Mouse (Mus musculus) kidney, adult 11 months (tissue): ENCODE measurements at regions not wholly inside any gene's neighbourhood (a gene's known extent, or its start where the extent isn't known, plus 50 kb on each side); places are given as distances from the start of the nearest gene placed in this dataset.

ENCODE experiments used
- DNase-seq: peaks from one replicate; pipeline ENCODE4 v3.0.0; 2022

DNA sequence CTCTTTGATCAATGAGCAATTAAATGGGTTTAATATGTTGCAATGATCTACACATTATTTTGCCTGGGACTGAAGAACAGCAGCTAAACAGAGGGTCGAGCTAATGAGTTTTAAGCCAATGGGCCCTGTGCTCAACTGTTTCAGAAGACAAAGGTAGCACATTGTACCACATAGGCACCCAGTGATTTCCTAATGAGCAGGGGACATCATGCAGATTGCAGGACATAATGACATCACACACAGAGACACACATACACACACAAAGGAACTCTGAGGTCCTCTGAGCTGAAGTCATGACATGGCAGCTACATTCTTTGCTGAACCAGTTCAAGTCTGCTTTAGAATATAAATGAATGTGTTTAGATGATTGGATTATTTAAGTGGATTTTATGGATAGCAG is 71.9 kb downstream of the Zfp330 start:
- no peak for DNase-seq

DNA sequence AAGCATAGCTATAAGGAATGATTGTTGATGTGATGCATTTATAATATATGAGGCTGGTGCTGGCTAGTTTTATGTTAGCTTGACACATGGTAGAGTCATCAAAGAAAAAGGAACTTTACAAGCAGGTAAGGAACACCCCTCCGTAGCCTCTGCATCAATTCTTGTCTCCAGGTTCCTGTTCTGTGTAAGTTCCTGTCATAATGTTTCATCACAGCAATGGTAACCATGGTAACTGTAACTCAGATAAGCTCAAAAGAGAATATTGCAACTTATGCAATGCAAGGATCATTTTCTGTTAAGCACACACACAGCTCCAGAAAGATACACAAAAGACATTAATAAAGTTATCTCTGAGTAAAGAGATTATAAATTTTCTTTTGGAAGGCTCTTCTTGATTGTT is 73.5 kb downstream of the Zfp330 start:
- DNase-seq: no peak

DNA sequence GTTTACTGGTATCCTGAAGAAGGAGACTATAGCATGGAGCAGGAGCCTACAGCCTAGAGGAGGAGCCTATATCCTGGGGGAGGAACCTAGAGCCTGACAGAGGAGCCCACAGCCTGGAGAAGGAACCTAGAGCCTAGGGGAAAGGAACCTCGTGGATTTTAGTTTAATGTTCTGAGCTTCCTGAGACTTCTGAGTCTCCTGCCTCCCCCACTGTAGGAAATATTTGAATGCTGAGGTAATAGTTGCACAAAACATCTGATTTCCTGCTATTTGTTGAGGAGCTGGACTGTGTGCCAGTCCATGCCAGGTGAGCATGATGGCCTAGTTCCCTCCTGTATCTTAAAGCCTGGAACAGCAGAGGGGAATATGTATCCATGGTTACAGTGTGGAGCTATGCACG is 74.7 kb downstream of the Zfp330 start:
- DNase-seq: no peak

DNA sequence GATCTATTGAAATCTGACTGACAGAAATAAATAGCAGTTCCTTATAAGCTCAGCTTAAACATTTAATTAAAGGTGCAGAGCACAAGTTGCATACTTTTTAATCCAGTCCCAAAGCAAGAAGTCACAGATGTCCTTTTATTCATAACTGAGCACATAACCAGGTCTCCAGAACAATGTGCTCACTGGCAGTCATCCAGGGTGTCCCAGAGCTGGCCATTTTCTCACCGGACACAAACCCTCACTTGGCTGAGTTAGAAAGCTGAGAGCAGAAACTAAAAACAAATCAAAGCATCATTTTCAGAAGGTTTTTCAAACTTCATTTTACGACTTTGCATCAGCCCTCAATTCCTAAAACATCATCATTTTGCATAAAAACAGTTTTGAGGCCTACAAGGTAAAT is 75.9 kb downstream of the Zfp330 start:
- DNase-seq: no peak

DNA sequence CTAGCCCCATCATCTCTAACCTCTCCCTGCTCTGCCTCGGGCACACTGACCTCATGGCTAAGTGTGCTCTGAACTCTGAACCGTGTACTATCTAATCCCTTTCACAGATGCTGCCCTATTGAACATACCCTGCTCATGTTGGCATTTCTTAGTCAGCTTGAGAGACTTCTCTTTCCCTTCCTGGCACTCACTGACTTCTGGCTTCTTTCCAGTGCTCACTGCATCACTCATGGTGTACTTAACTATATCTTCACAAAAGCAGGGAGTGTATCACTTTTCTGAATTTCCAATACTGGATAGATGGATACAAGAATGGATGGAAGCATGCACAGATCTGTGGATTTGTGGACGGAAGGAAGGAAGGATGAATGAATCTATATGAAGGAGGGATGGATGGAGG is 80.9 kb downstream of the Zfp330 start:
- DNase-seq: no peak

DNA sequence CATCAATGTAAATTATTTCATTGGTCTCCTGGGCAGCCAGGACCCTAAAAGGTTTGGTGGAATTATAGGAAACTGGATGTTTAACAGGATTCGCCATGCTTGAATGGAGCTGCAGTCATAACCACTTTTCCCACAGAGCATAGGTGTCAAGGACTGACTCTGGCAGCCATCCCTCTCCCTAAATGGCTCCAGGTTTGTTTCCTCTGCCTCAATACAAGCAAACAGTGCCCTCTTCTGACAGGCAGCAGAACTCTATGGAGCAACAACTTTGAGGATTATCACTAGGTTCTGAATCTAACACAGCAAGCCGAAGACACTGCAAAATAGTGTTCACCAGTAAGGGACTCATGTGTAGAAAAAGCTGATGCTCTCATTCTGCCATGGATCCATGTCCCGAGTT is 84.6 kb downstream of the Zfp330 start:
- peak; percentile 28 for DNase-seq

DNA sequence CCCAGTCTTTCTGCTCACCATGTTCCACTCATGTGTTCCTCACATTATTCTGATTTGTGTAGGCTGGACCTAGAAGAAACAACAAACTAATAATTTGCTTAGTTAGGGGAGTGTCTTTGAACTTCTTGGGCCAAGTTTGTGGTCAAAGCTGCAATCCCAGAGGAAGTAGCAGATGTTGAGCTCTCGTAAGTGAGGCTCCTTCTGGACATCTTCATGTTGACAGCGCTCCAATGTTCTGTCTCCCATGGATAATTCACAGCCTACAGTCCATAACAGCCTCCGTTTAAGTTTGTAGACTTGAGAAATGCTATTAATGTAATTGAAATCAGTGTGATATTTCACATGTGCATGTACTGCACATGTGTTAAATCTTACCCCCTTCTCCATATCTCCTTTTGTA is 88.0 kb downstream of the Zfp330 start:
- no peak for DNase-seq

DNA sequence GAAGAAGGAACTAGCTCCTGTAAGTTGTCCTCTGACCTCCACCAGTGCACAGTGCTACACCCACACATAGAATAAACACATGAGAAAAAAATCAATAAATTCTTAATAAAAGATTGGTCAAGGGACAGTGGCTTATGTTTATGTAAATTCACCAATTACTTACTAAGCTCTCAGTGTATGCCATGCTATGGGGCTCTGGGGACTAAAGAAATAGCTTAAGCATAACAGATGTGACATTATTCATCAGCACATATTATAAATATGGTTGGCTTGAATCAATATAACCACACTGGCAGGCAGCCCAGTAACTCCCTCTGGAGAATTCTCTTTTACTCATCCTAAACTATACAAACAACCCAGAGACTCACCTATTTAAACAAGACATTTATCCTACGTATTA is 95.2 kb downstream of the Zfp330 start:
- no peak for DNase-seq

DNA sequence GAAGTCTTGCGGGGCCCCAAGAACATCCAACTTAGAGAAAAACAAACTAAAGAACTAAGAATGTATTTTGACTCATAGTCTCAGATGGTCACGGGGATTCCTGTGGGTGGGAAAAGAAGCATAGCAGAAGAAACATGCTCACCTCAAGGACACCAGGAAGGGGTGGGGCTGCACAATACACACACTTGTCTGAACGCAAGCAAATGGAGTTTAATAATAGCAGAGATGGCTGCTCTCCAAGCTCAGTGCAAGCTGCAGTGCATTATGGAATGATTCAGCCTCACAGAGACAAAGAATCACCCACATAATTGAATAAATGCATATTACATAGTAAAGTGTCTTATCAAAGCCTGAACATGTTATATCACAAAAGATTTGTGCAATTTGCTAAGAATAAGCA is 96.2 kb downstream of the Zfp330 start:
- DNase-seq: no peak

DNA sequence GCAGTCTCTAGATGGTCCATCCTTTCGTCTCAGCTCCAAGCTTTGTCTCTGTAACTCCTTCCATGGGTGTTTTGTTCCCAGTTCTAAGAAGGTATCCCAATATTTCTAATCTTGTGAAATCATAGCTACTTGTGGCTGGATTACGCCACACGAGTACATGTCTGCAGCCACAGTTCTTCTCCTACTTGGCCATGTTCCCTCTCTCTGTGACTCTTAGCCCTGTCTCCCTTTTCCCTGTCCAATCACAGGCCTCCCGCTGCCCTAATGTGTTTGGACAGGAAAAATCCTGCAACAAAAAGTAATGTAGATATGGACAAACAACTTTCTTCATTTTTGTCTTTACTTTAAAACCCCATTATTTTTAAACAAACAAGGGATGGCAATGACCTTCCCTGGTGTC is 104.7 kb downstream of the Zfp330 start:
- no peak for DNase-seq

DNA sequence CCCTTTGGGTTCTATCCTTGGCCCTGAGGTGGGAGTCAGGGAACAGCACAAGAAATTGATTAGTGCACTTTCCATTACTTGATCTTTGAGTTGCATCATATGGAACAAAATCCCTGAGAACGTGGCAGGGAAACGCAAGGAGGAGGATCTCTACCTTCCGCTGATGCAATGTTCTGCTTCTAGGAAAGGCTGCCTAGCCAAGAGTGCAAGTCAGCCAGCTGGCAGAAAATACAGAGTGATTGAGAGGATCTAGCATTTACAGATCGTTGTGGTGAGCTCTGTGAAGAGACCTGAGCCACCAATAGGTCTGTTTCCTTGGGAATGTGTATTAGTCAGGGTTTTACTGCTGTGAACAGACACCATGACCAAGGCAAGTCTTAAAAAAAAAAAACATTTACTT is 108.8 kb downstream of the Zfp330 start:
- DNase-seq: no peak

DNA sequence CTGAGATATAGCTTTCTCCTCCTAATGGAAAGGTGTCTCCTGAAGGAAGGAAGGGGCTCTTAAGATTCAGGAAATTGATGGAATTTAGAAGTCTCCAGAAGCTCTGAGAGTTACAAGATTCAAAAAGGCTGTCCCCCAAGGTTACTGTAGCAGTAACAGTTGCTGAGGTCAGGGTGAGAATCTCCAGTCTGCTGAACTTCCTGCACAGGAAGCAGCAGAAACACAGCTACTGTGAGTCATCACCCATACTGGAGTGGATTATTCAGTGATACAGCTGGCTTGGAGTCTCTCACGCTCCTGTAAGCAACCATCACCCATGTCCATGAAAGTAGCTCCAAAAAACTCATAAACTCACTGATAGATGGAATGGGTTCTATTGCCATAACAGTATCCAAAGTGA is 133.5 kb downstream of the Zfp330 start:
- DNase-seq: no peak

DNA sequence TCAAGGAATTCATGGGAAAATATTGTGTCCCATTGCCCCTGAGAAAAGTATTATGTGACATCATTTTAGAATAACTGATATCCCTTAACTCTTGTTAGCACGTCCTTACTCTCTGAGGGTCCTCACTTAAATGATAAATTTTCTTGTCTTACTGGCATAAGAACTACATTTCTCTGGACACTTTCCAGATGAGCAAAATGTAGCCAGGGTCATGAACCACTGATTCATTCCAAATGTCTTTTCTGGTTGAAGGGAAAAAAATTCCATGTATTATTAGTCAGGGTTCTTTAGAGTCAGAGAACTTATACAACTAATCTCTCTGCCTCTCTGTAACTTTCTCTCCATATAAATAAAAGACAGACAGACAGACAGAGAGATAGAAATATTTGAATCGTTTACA is 143.5 kb downstream of the Zfp330 start:
- DNase-seq: no peak

DNA sequence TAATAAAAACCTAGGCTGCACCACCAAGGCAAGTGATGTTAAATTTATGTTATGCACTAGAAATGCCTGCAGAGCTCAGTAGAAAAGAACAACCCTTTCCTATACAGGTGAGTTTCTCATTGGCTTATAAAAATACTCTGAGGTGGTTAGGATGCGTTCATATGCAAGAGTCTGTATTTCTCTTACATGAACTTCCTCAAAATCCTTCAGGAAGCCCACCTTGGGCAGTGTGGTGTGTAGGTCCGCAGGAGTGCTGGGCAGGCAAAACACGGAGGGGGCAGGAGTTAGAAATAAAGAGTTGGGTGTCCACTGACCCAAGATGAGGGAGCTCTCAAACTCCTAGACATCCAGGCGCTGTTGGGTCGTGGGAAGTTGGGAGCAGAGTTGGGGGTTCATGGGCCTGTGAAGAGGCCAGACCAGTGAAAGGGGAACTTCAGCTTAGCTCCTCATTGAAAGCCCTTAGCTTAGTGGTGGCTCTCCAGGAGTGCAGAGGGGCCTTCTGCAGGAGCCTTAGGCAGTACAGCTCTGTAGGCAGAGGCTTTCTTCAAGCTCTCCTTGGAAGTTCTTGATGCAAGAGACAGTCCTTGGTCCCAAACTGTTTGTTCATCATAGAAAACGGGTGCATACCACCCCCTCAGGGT is 150.0 kb downstream of the Zfp330 start:
- DNase-seq: no peak

DNA sequence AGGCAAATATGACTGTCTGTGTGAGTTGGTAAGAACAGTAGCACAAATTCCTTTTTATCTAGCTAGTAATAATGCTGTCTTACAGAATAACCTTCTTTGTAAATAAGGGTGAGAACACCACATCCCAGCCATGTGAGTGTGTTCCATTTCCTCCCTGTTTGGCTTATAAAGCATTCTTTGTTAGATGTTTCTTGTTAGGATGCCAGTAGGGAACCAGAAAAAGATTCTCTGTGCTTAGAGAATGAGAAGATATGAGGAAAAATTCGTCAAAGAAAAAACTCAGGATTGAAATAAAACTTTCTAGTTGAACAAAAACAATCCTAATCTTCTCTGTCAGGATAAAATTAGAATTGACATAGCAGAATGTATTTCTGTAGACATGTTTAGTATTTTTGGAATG is 155.3 kb downstream of the Zfp330 start:
- no peak for DNase-seq

DNA sequence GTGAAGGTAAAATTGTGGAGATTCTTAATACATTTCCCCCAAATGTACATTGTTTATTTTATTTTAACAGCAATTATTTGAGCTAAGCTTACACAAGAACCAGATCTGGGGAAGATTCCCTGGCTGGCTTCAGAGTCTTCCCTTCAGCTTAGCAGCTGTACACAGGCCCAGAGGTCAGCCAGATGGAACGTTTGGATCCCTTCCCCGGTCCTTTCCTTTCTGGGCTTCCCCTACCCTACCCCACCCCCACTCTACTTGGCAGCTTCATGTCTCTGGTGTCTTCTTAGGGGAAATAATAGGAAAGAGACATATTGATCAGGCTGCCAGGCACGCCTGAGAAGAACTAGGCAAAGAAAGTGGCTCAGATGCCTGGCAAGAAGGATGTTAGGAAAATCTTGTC is 172.4 kb downstream of the Zfp330 start:
- peak; percentile 16 for DNase-seq

DNA sequence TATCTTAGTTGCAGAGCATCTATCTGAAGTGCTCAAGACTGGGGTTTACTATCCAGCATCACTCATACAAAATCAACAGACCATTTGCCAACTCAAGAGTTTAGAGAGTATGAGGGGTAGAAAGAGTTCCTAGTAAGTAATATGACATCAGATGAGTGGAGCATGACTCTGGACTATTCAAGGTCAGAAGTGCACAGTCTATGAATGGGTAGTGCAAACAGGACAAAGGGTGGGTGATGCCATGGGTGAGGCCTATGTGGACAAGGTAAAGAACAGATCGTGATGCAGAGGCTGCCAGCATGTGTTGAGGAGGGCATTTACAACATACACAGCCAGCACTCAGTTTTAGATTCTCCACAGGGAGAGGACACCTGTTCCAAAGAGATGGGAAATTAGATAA is 170.4 kb upstream of the Il15 start:
- no peak for DNase-seq

DNA sequence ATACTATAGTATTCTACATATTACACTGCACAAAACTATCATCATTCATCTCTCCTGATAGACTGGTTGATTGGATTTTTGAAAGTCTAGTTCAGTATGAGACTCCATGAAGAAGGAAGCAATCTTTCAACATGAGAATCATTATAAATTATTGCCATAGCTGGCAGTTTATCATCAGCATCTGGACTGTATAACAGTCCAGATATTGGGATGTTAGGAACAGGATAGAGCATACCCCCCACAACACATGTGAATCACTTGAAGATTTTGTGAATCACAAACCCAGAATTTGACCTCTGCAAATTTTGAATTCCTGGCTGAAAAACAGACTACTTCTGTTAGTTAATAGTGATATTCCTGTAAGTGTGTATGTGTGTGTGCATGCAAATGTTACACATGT is 135.1 kb upstream of the Il15 start:
- no peak for DNase-seq

DNA sequence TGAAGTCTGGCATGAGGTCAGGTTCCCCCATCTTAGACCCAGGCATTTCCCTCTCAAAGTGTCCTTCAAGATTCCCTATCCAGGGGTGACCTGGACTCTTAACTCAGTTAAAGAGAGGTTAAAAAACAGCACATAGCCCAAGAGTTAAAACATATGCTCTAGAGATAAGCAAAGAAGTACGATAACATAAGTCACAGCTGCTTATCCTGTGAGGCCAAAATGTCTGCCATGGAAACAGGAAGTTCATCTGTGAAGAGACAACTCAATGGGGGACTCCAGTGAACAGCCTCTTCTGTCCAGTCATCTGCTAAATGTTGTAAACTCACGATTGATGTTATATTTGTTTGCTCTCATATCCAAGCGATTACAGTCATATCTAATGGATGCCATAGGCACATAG is 126.1 kb upstream of the Il15 start:
- DNase-seq: no peak

DNA sequence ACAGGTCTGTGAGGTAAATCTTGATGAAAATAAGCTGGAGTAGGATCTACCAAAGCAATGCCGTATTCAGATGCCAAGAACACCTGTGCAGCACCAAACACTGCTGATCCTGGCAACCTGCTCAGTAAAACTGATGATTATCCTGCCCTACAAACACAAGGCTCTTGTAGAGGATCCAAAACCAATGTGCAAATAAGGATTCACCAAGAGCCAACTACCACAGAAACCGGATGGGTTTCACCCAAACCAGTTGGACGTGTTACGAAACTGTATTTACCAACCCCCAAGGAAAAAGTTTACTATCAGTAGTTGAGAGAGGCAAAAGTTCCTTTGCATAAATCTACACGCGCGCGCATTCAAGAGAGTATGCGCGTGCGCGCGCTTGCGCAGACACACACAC is 120.8 kb upstream of the Il15 start:
- DNase-seq: no peak

DNA sequence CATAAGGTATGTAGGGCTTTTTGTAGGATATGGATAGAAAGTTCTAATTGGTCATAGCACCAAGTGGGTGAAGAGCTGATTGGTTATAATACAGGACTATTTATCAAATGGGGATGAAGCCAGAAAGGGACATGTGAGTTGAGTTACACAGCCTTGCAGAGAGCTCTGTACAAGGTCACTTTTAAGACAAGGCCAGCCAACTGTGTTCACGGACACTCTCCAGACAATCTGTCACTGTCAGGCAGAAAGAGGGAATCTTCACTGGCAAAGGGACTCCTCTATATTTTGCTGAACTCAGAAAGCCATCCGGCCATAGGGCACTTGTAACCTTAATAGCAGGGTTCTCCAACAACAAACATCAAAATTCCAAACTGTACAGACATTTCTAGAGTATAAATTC is 95.5 kb upstream of the Il15 start:
- no peak for DNase-seq

DNA sequence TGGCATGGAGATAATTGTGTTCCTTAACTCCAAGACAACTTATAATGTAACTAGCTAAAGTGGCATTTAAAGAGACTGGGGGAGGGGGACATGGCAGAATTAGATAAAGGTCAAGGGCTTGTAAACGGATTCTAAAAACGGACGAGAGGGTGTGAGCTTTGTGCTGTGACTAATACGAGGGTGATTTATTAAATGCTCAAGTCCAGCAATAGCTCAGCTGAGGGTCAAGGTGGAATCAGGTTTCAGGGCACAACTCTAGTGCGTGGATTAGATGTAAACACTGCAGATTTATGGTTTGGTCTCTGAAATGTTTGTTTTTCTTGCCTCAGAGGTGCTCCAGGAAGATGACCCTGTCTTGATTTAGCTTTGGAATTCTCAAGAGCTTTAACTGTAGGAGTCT is 74.8 kb upstream of the Il15 start:
- DNase-seq: peak; percentile 7

DNA sequence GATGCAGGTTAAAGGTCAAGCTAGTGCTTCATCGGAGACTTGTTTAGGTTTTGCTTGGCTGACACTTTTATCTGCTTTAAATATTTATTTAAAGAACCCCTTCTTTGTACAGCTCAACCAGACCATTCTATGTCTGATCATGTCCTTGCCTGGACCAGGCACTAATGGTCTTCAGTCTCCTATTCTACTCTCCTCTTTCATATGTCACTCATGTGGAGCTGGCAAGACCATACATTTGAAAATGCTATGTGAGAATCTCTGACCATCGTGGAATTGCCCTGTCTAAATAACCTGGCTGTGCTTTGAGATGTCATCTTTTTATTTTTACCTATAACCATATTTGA is 74.4 kb upstream of the Il15 start:
- no peak for DNase-seq

DNA sequence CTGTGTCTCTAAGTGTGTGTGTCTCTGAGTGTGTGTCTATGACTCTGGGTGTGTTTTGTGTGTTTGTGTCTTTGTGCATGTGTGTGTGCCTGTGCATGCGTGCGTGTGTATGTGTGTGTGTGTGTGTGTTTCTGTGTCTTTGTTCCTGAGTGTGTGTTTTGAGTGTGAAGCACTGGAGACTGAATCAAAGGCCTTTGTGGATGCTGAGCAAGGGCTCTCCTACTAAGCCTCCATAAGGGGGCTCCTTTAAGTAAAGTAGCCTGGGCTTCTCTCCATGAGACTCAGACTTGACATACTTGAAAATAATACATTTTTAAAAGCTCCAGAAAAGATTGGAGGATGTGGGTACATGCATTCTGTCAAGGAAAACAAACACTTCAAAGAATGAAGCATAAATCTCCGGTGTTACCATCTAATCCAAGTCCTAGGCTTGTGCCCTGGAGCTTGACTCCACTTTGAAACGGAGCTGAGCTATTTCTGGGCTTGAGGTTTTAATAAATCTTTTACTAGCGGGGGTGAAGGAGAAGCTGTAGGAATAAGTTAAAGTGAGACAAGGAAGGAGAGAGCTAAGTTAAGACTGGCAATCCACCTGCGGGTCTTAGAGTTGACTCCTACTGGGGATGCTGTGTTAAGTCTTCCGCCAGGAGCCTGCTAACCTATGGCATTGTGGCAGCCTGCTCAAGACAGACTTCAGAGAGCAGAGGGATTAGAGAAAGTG is 73.8 kb upstream of the Il15 start:
- DNase-seq: peak; percentile 9

DNA sequence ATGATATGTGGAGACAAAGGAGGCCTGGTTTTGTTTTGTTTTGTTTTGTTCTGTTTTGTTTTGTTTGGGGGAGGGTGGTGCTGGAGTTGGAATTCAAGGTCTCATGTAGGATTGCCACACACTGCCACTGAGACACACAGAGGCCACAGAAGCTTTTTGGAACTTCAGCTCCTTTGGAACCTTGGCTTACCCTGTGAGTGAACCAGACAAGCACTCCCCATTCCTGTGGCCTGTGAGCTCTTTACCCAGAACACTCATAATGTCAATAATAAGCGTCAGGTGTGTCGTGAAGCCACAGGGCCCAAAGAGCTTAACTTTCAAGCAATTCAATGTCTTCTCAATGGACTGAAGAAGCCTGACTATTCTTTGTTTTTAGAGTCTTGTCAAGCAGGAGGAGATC is 70.2 kb upstream of the Il15 start:
- DNase-seq: no peak
